Mouse (Mus musculus) urinary bladder, postnatal 10 days (tissue): ENCODE results near the gene Gm9972.

Experiments
- DNase-seq: peaks from one replicate; pipeline ENCODE4 v3.0.0; 2022; ENCODE audit warnings: low spot score

Gm9972 gene

DNA sequence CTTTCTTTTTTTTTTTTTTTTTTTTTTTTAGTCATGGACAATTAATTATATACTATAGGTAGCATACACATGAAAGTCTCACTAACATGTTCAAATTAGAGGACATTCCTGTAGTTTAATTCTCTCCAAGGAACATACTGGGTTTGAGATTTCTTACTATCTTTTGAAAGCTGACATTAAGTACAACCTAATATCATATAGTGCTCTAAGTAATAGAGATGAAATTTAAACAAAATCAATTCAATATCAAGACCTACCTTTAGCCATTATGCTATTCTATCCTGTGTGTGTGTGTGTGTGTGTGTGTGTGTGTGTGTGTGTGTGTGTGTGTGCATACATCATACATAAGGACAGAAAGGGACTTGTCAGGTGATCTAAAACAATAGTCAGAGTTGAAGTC lies at the start of gene Gm9972:
Gene Gm9972 (plus strand): TSS at position 301 of the 400 bp plus-strand sequence.
- DNase-seq, result no peak

DNA sequence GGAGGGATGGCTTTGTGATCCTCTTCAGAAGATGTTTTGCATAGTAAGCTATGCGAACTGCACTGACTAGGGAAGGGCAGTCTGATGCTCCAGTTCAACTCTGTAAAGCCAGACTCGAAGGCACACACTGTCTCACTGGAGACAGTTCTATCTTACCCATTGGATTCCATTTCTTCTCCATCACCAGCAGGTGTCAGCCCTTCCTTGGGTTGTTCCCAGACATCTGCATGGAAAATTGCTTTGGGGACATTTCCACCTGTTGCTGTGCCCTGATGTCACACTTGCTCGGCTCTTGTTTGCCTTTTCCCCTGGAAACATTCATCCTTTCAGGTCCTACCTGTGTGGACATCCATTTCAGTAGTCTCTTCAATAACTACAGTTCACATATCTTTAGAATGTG lies 36.4 kb upstream of the Gm9972 start:
- DNase-seq, result no peak

DNA sequence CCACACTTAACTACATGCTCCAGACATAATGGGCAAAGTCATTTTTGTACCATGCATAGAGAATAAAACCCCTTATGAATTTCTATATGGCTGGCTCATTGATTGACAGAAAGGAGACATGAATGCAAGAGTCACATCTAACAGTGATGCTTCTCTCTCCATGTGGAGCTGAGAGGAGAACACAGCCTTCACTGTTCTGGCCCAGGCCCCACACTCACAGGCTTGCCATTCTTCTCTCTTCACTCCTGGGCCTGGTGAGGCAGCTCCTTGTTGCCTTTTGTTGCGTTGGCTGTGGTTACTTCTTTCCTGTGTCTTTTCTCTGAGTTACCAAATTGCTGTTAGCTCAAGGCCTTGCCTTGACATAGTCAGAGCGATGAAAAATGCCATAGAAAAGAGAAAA lies 23.6 kb upstream of the Gm9972 start:
- DNase-seq, result no peak

DNA sequence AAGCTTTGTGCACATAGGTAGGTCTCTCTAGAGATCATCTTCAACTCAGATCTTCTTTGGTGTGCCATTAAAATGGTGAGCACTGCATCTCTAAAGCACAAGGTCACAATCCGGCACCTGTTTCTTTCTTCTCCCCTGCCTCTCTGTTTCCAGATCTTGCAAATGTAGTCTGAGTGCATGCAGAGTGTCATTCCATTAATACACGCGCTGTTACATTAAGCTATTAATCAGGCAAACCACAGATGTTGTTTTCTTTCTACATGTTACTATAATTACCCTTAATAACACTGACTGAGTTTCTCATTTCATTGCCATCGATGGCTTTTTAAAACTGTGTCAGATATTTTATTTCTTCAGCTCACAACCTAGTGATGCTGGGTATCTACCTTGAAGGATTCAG lies 22.6 kb upstream of the Gm9972 start:
- DNase-seq, result no peak

DNA sequence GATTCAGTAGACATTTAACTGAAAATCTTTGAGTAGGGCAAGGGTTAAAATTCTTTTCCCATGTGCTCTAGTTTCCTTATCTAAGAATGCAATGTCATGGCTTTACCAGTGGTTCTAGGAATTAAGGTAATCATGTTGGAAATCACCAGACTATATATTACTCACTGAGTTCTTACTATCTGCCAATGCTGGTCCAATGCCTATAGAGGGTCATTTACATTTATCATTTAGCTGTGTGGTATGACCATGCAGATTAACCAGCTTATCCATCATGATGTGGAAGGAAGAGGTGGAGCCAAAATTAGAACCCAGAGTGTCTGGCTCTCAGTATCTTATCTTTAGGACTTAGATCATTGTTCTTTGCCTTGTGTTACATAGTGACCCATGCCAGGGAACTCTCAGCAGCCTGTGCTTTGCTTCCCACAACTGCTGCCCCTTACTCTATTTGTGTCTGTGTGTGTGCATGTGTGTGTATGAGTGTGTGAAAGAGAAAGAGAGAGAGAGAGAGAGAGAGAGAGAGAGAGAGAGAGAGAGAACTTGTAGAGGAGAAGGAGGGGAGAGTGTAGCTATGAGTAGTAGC lies 12.3 kb upstream of the Gm9972 start:
- no peak for DNase-seq

DNA sequence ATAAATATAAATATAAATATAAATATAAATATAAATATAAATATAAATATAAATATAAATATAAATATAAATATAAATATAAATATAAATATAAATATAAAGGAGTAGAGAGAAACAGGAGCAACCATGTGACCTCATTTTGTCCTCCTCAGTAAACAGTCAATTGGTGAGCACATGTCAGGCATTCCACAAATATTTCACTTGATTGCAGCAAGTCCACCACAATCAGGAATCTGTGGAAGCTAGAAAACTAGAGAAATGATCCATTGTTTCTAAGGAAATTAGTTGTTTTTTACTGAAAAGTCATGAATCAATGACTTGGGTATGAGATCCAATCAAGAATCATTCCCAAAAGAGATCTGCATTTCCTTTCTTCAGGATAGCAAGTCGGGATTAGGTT lies 5.7 kb upstream of the Gm9972 start:
- no peak for DNase-seq

DNA sequence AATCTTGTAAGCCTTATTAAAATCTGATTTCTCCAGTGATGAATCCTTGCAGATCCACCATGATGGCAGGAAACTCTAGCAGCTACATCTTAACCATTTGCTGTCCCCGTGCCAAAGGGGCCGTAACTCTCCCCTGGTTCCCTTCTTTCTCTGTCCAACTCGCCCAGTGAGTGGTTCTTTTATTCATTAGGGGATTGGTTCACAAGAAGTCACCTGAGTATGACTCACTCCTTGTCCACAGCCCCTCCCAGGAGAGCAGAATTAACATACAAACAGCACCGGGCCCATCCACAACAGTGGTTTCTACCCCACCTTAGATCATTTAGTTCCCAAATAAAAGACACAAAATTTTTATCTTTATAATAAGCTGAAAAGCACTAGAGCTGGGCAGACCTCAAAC lies 3.4 kb upstream of the Gm9972 start:
- DNase-seq, result no peak

DNA sequence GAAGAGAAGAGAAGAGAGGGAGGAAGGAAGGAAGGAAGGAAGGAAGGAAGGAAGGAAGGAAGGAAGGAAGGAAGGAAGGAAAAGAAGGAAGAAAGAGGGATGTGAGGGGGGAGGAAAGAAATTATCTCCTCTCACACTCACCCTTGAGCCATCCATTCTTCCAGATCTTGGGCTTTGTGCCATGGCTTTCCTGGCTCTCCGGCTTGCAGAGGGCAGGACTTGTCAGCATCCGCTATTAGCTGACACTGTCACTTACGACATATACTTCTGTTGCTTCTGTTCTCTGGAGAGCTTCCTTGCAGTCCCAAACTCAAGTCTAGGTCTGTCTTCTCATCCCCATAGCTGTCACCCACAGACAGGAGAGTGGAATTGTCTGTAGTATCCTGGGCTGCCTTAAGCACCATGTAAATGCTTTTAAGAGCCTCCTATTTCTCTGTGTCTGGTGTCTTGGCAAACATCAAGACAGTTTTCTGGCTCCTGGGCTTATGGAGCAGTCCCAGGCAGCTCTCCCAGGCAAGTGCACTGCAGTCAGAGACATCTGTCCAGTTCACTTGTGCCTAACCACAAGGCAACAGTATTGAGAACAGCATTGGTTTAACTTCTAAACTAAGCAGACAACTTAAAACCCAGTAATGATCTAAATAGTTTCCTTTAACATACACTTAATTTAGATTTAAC lies 10.5 kb downstream of the Gm9972 start:
- no peak for DNase-seq

DNA sequence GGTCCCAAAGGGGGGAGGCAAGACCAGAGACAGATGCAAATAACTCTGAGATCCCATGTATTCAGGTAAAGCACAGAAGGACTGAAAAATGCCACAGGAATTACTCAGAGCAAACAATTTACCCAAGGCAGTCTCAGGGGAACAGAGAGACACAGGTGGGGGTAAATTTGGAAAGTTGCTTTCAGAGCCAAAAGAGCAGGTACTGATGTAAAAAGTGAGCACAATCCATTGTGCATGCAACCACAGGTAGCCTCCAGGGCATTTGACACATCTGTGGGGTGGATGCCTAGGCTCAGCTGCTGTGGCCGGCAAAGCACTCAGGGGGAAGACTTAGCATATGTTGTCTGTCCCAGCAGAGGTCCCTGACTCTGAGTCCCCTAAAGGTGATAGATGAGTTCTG lies 13.8 kb downstream of the Gm9972 start:
- DNase-seq, result no peak

DNA sequence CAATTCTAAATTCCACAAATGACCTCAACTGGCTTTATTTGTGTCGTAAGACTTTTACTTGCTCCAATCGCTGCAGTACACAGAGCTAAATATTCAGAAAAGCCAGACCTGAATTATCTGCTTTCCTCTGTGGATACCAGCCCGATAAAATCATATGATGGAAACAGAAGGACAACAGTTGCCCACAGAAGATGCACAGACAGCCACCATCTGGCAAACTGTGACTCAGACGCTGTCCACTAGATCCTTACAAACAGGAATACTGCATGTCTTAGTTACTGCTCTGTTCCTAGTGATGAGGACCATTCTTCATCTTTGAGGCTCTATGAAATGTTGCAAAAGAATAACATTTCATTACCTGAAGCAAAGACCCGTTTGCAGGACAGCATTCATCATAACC lies 19.4 kb downstream of the Gm9972 start:
- DNase-seq, result no peak

DNA sequence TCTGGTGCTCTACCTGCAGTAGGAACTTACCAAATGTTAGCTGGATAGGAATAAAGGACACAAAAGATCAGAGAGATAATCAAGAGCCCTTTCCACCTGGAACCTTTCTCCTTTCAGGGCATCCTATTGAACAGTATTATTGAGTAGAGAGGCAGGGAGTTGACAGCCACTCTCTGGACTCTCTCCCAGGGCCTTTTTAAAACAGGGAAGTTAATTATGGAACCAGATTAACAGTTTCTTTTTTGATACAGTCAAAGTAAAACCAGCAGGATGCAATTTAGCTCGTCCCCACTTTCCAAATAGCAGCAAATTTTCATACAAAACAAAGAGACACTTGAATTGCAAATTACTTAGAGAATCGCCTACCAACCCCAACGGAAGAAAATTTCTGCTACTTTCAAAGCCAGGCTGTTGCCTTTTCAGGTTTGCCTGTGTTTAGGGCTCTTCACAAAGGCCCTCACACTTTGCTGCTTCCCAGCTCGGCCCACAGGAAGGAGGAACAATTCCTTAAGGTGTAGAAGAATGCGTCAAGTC lies 24.0 kb downstream of the Gm9972 start:
- no peak for DNase-seq

DNA sequence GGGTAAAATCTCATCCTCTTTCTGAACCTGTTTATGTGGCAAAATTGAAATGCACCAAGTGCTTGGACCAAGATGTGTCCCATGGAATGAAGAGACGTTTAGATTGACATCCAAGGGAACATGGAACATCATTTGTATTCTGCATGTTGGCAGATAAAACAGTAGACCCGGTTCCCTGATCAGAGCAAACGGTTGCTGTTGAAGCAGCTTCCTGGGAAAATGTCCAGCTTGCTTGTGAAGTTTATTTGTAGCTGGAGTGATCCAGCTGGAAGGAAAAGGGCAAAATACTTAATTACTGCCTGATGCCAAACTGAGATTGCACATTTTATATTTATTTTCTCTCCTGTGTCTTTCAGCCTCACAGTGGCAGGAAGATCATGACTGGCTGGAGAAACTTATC lies 26.7 kb downstream of the Gm9972 start:
- no peak for DNase-seq

DNA sequence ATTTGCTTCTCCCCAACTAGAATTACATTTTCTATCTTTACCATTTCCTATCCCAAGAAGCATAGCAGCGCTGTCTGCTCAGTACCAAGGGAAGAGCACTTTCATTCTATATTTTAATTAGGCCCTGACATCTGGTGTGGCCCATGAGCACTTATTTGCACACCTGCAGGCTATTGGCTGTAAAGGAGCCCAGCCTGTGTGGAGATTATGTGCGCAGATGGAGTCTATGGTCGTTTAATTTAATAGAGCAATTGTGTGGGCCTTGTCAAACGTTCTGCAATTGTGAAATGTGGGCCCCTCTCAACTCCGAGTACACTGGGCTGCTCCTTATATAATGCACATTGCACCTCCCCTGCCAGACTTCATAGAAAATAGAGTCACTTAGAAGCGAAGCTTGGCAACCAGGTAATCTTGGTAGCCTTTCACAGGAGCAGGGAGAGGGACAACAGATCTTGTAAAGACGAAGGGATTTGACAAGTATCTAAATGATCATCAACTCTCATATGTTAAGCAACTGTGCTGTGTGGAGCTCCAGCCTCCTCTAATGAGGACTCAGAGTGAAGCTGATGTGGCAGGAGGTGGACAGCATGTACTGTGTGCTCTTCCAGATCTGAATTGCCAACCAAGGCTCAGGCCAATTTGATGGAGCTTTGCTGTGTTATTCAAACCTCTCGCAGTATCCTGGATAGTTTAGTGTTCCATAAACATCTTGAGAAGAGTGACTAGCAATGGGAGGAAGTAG lies 50.9 kb downstream of the Gm9972 start:
- no peak for DNase-seq
